Mouse (Mus musculus): ENCODE results near the gene Hoxb3.

Gene Hoxb3

GRCm38 (mm10) chr11:96354376-96354775 is 31.2 kb downstream of the Hoxb3 start:
- no peak for DNase-seq

- no peak for DNase-seq
Observed at GRCm38 (mm10) chr11:96354801-96355311, 31.7 kb downstream of the Hoxb3 start.

- no peak for DNase-seq
Observed at GRCm38 (mm10) chr11:96363807-96364206, 40.7 kb downstream of the Hoxb3 start.

GRCm38 (mm10) chr11:96365441-96366091 is 42.4 kb downstream of the Hoxb3 start, which contains the start of gene Hoxb1:
Gene Hoxb1, plus strand, starts transcription at chr11:96365752.
- no peak for DNase-seq

GRCm38 (mm10) chr11:96366092-96367041 is 43.2 kb downstream of the Hoxb3 start:
- DNase-seq = no peak

- no peak for DNase-seq
Observed at GRCm38 (mm10) chr11:96367141-96367540, 44.0 kb downstream of the Hoxb3 start.

GRCm38 (mm10) chr11:96368686-96369085 is 45.6 kb downstream of the Hoxb3 start:
- DNase-seq = no peak

- no peak for DNase-seq
Observed at GRCm38 (mm10) chr11:96369140-96369539, 46.0 kb downstream of the Hoxb3 start.

- DNase-seq = no peak
Observed at GRCm38 (mm10) chr11:96371726-96372125, 48.6 kb downstream of the Hoxb3 start.

- DNase-seq = no peak
Observed at GRCm38 (mm10) chr11:96372519-96372918, 49.4 kb downstream of the Hoxb3 start.

- no peak for DNase-seq
Observed at GRCm38 (mm10) chr11:96374810-96375209, 51.7 kb downstream of the Hoxb3 start.

- no peak for DNase-seq
Observed at GRCm38 (mm10) chr11:96383381-96383780, 60.3 kb downstream of the Hoxb3 start.

GRCm38 (mm10) chr11:96387635-96388034 is 64.5 kb downstream of the Hoxb3 start:
- no peak for DNase-seq

- no peak for DNase-seq
Observed at GRCm38 (mm10) chr11:96396772-96397626, 73.9 kb downstream of the Hoxb3 start.
